In genomic region chr6:30476025-30476765, GRCm38 (mm10) we compare ENCODE assay signal across 19 mouse cellular contexts. TPM values are rescaled to one million over a fixed set of nuclear protein-coding genes. Genes with fewer than 3 reads are reported as not detected.
DNase-seq lines count a peak whose midpoint lies in the region; ATAC-seq and TF ChIP-seq lines count a peak whose summit lies in the region.
"Had no signal": no experiment of that assay in that cellular context is flagged by ENCODE, and none has a peak within 500 bp of the region (broad histone marks: within the 10 kb centered on the region; RNA-seq: fewer than 3 reads in every experiment).

No protein-coding gene starts in this region.

- H3K9ac ChIP-seq in intestine, embryonic 15.5 days = no peak overlapping the region
- H3K9ac ChIP-seq in intestine, embryonic 16.5 days (ENCODE audit: low read depth, low read length) = no peak overlapping the region
- H3K9ac ChIP-seq in midbrain, postnatal 0 days (replicated peaks; ENCODE audit: low read length, poor library complexity, severe bottlenecking) = no peak overlapping the region
- H3K9ac ChIP-seq in stomach, embryonic 16.5 days (ENCODE audit: low read length) = no peak overlapping the region
- H3K9ac ChIP-seq: heart, embryonic 13.5 days; liver, postnatal 0 days had no signal

- TF ChIP-seq CTCF in midbrain, postnatal 0 days (IDR thresholded peaks at IDR 0.05) = no peak

- peak overlapping the region; percentile 15; the same call in 1 of the 2 replicates for H3K27ac ChIP-seq in intestine, embryonic 15.5 days
- no peak overlapping the region for H3K27ac ChIP-seq in intestine, embryonic 16.5 days (ENCODE audit: low read length)
- H3K27ac ChIP-seq in midbrain, embryonic 10.5 days (replicated peaks) = peak overlapping the region; percentile 4; the same call in 1 of the 2 replicates
- no peak overlapping the region for H3K27ac ChIP-seq in midbrain, postnatal 0 days (ENCODE audit: low read depth, low read length)
- H3K27ac ChIP-seq in stomach, embryonic 16.5 days (ENCODE audit: low read length) = peak overlapping the region; percentile 74; the same call in 1 of the 2 replicates
- H3K27ac ChIP-seq: embryonic facial prominence, embryonic 10.5 days had no signal

- ATAC-seq in intestine, embryonic 15.5 days = no peak
- no peak for ATAC-seq in intestine, embryonic 16.5 days
- no peak for ATAC-seq in midbrain, postnatal 0 days (ENCODE audit: low FRiP score)
- peak; percentile 7; the same call in 1 of the 2 replicates for ATAC-seq in stomach, embryonic 16.5 days (ENCODE audit: insufficient read depth, low FRiP score)
- ATAC-seq: forebrain, embryonic 14.5 days; inflammation-experienced regulatory T-cells, adult 6 months; liver, postnatal 0 days; midbrain, embryonic 16.5 days had no signal

- no peaks in the 10 kb centered on the region for H3K9me3 ChIP-seq in intestine, embryonic 15.5 days
- H3K9me3 ChIP-seq in intestine, embryonic 16.5 days (ENCODE audit: control insufficient read depth, low read length) = no peaks in the 10 kb centered on the region
- no peaks in the 10 kb centered on the region for H3K9me3 ChIP-seq in midbrain, embryonic 10.5 days (replicated peaks)
- H3K9me3 ChIP-seq in midbrain, postnatal 0 days (ENCODE audit: low read length) = no peaks in the 10 kb centered on the region
- no peaks in the 10 kb centered on the region for H3K9me3 ChIP-seq in stomach, embryonic 16.5 days (replicated peaks; ENCODE audit: control insufficient read depth, low read length)
- H3K9me3 ChIP-seq: embryonic facial prominence, embryonic 10.5 days; heart, embryonic 13.5 days had no signal

- no peaks in the 10 kb centered on the region for H3K27me3 ChIP-seq in intestine, embryonic 15.5 days (replicated peaks)
- H3K27me3 ChIP-seq in intestine, embryonic 16.5 days (replicated peaks; ENCODE audit: control insufficient read depth, insufficient read depth, low read length) = no peaks in the 10 kb centered on the region
- H3K27me3 ChIP-seq in midbrain, embryonic 10.5 days (ENCODE audit: low read depth, poor library complexity, severe bottlenecking) = no peaks in the 10 kb centered on the region
- H3K27me3 ChIP-seq in midbrain, postnatal 0 days (ENCODE audit: insufficient read depth, low read length) = no peaks in the 10 kb centered on the region
- no peaks in the 10 kb centered on the region for H3K27me3 ChIP-seq in stomach, embryonic 16.5 days (ENCODE audit: control insufficient read depth, insufficient read depth, low read length)
- H3K27me3 ChIP-seq: CH12.LX; heart, embryonic 13.5 days had no signal

- no peak overlapping the region for H3K4me3 ChIP-seq in intestine, embryonic 15.5 days (replicated peaks)
- no peak overlapping the region for H3K4me3 ChIP-seq in intestine, embryonic 16.5 days (ENCODE audit: low read length)
- H3K4me3 ChIP-seq in midbrain, embryonic 10.5 days = no peak overlapping the region
- no peak overlapping the region for H3K4me3 ChIP-seq in midbrain, postnatal 0 days (ENCODE audit: low read depth, low read length)
- H3K4me3 ChIP-seq in stomach, embryonic 16.5 days (replicated peaks; ENCODE audit: low read length) = no peak overlapping the region
- H3K4me3 ChIP-seq: embryonic facial prominence, embryonic 10.5 days; heart, embryonic 13.5 days had no signal

- peaks cover 16% of the 10 kb centered on the region; the same call in 1 of the 2 replicates for H3K4me1 ChIP-seq in intestine, embryonic 15.5 days (replicated peaks)
- peaks cover 15% of the 10 kb centered on the region for H3K4me1 ChIP-seq in intestine, embryonic 16.5 days (ENCODE audit: control insufficient read depth, insufficient read depth, low read length)
- H3K4me1 ChIP-seq in midbrain, embryonic 10.5 days = peaks cover 14% of the 10 kb centered on the region
- H3K4me1 ChIP-seq in midbrain, postnatal 0 days (ENCODE audit: insufficient read depth, low read length) = no peaks in the 10 kb centered on the region
- peaks cover 18% of the 10 kb centered on the region for H3K4me1 ChIP-seq in stomach, embryonic 16.5 days (ENCODE audit: control insufficient read depth, insufficient read depth, low read length)
- H3K4me1 ChIP-seq: embryonic facial prominence, embryonic 10.5 days had no signal

- DNase-seq in cerebellum, adult 9-11 months = peak; percentile 47
- no peak for DNase-seq in cerebellum, adult 11 months
- no peak for DNase-seq in midbrain, embryonic 10.5 days (ENCODE audit: low spot score)
- DNase-seq in midbrain, postnatal 0 days (ENCODE audit: low spot score) = no peak
- DNase-seq: adrenal gland, adult 8-10 months; kidney, postnatal 4 days; liver, postnatal 0 days; right cerebral cortex, postnatal 25 days; thymus, postnatal 36 days had no signal

- no peak overlapping the region for H3K4me2 ChIP-seq in intestine, embryonic 15.5 days (replicated peaks)
- no peak overlapping the region for H3K4me2 ChIP-seq in intestine, embryonic 16.5 days (ENCODE audit: low read depth, low read length)
- no peak overlapping the region for H3K4me2 ChIP-seq in midbrain, postnatal 0 days (ENCODE audit: low read depth, low read length, poor library complexity, severe bottlenecking)
- no peak overlapping the region for H3K4me2 ChIP-seq in stomach, embryonic 16.5 days (ENCODE audit: low read depth, low read length)
- H3K4me2 ChIP-seq: heart, embryonic 13.5 days had no signal

- H3K36me3 ChIP-seq in intestine, embryonic 15.5 days = peaks cover 9% of the 10 kb centered on the region; the same call in 1 of the 2 replicates
- H3K36me3 ChIP-seq in intestine, embryonic 16.5 days (ENCODE audit: control insufficient read depth, insufficient read depth, low read length) = peaks cover 4% of the 10 kb centered on the region; the same call in 1 of the 2 replicates
- peaks cover 50% of the 10 kb centered on the region for H3K36me3 ChIP-seq in midbrain, embryonic 10.5 days
- peaks cover 8% of the 10 kb centered on the region for H3K36me3 ChIP-seq in midbrain, postnatal 0 days (ENCODE audit: insufficient read depth, low read length)
- no peaks in the 10 kb centered on the region for H3K36me3 ChIP-seq in stomach, embryonic 16.5 days (ENCODE audit: control insufficient read depth, insufficient read depth, low read length)

- 56% methylated on average over 10 of the region's 10 CpGs for WGBS in intestine, embryonic 15.5 days
- WGBS in intestine, embryonic 16.5 days = 57% methylated on average over 10 of the region's 10 CpGs
- 79% methylated on average over 10 of the region's 10 CpGs for WGBS in midbrain, embryonic 10.5 days
- 79% methylated on average over 10 of the region's 10 CpGs for WGBS in midbrain, postnatal 0 days
- 49% methylated on average over 10 of the region's 10 CpGs for WGBS in stomach, embryonic 16.5 days

RNA-seq across cellular contexts. Expression of gene Tmem209, which starts 33.4 kb away (rescaled TPM):
- polyA plus RNA-seq in intestine, embryonic 15.5 days (2015; fragmentation: Nextera tagmentation; extraction: Ambion mirVana) = 31.5 and 33.6 TPM in 2 replicates
- 33.0 and 34.0 TPM in 2 replicates for polyA plus RNA-seq in intestine, embryonic 16.5 days (2015; fragmentation: Nextera tagmentation; extraction: Ambion mirVana)
- 47.8 and 52.7 TPM in 2 replicates for polyA plus RNA-seq in midbrain, embryonic 10.5 days (2016; fragmentation: Nextera tagmentation; extraction: Ambion mirVana)
- total RNA-seq in midbrain, postnatal 0 days (2014; rRNA removed) = 37.4 and 50.3 TPM in 2 replicates
- polyA plus RNA-seq in midbrain, postnatal 0 days (2015; fragmentation: Nextera tagmentation; extraction: Ambion mirVana) = 22.8 and 23.1 TPM in 2 replicates
- polyA plus RNA-seq in stomach, embryonic 16.5 days (2015; fragmentation: Nextera tagmentation; extraction: Ambion mirVana) = 29.9 and 31.6 TPM in 2 replicates

RNA-seq across cellular contexts. Expression of gene Ssmem1, which starts 33.5 kb away (rescaled TPM):
- polyA plus RNA-seq in intestine, embryonic 15.5 days (2015; fragmentation: Nextera tagmentation; extraction: Ambion mirVana) = not detected in 2 replicates
- polyA plus RNA-seq in intestine, embryonic 16.5 days (2015; fragmentation: Nextera tagmentation; extraction: Ambion mirVana) = not detected in 2 replicates
- 0.22 and 0.36 TPM in 2 replicates for polyA plus RNA-seq in midbrain, embryonic 10.5 days (2016; fragmentation: Nextera tagmentation; extraction: Ambion mirVana)
- total RNA-seq in midbrain, postnatal 0 days (2014; rRNA removed) = 0.28 TPM in 1 of 2 replicates, not detected in the other
- 0.15 and 0.19 TPM in 2 replicates for polyA plus RNA-seq in midbrain, postnatal 0 days (2015; fragmentation: Nextera tagmentation; extraction: Ambion mirVana)
- polyA plus RNA-seq in stomach, embryonic 16.5 days (2015; fragmentation: Nextera tagmentation; extraction: Ambion mirVana) = not detected in 2 replicates
- total RNA-seq: megakaryocyte progenitor cell, adult 5-6 weeks had no signal
- polyA plus RNA-seq: heart, embryonic 13.5 days; inflammation-experienced regulatory T-cells, adult 6 months; liver, postnatal 0 days had no signal

Comparison
In these comparisons a context has a peak if more than half of its experiments do, and no peak if none do; other contexts are left out.
1. H3K27ac ChIP-seq: peak in intestine, embryonic 15.5 days (single experiment), midbrain, embryonic 10.5 days (single experiment) and stomach, embryonic 16.5 days (single experiment); none in intestine, embryonic 16.5 days (single experiment) and midbrain, postnatal 0 days (single experiment).